Mouse (Mus musculus): ENCODE results near the gene Abca3. TPM values are rescaled to one million over a fixed set of nuclear protein-coding genes. Genes with fewer than 3 reads are reported as not detected.

The Abca3 gene
- 0.66 TPM for polyA plus RNA-seq (2012; fragmentation: generic; extraction: Trizol)
- long read RNA-seq, experiment 1, partial matches to known transcripts: 0 of 1 reads
- long read RNA-seq, experiment 1, other reads (novel, unspliced or antisense): 1 of 1 reads
- long read RNA-seq, experiment 2, full-length matches to known transcripts: 3 of 11 reads
- long read RNA-seq, experiment 2, partial matches to known transcripts: 7 of 11 reads
- long read RNA-seq, experiment 2, other reads (novel, unspliced or antisense): 1 of 11 reads

DNA sequence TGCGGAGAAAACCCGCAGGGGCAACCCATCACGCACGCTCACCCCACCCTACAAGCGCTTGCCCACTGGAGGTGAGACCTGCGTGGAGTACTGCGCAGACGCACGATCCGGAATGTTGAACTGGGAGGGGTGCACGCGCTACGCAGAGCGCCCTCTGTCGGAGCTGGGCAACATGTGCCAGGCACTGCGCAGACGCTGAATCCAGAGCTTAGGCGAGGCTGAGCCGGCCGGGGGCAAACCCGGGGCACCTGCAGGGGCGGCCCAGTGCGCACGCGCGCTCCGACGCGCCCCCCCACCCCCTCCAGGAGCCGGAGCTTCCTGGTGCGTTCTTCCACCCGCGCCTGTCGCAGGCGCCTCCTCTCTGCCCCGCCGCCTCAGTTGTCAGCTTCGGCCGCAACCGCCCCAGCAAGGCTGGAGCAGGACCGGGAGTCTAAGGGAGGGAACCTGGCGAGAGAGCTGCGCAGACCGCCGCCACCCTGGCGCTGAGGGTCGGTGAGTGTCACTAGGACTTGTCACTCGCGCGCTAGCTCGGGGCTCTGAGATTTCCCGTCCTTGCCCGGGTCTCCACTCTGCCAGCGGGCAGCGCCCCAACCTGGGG lies at the start of gene Abca3:
Gene Abca3 (plus strand): TSS at position 191 of the 598 bp plus-strand sequence.
- Histone ChIP-seq H3ac (ENCODE audit: control insufficient read depth, insufficient read length, low read depth) (peak within 1 kb of the TSS; percentile 62), H3K27me3 (ENCODE audit: control insufficient read depth, insufficient read depth, insufficient read length) (peaks cover 13% of the 10 kb centered on the region), H3K36me3 (ENCODE audit: control insufficient read depth, insufficient read depth) (no peaks in the 10 kb centered on the region), H3K4me3 (ENCODE audit: insufficient read depth, poor library complexity, severe bottlenecking) (peak within 1 kb of the TSS; percentile 14), H3K79me2 (ENCODE audit: control insufficient read depth, insufficient read depth) (no peaks in the 10 kb centered on the region), H3K79me3 (ENCODE audit: low read depth) (no peaks in the 10 kb centered on the region)
- no peak for TF ChIP-seq CEBPB (IDR thresholded peaks at IDR 0.05; ENCODE audit: low read depth)
- no peak for TF ChIP-seq MYOD1 (IDR thresholded peaks at IDR 0.05; ENCODE audit: control insufficient read depth, insufficient read length, low read depth)
- no peak for TF ChIP-seq USF1 (IDR thresholded peaks at IDR 0.05; ENCODE audit: low read depth)
- no peak for TF ChIP-seq FOSL1 (IDR thresholded peaks at IDR 0.05; ENCODE audit: insufficient read depth, low read length, poor library complexity, severe bottlenecking)
- TF ChIP-seq MAX (IDR thresholded peaks at IDR 0.05): peak; percentile 94
- TF ChIP-seq CTCF (IDR thresholded peaks at IDR 0.05; ENCODE audit: control insufficient read depth, insufficient read depth, insufficient read length): peak; percentile 99
- no peak for TF ChIP-seq MYOG (IDR thresholded peaks at IDR 0.05; ENCODE audit: control insufficient read depth, extremely low read depth, insufficient read length)

DNA sequence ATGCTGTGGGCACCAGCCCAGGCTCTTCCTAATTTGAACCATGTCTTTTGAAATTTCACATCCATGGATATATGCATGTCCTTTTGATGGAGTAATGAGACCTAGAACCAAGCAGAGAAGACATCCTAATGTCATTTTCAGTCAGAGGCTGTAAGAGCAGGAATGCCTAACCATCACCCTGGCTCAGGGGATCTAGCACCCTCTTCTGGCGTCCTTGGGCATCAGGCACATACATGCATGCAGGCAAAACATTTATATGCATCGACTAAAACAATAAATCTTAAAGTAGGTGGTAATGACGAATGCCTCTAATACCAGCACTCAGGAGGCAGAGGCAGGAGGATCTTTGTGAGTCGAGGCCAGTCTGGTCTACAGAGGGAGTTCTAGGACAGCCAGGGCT lies 44.2 kb upstream of the Abca3 start:
- Histone ChIP-seq H3K79me2 (ENCODE audit: control insufficient read depth, insufficient read depth) (no peaks in the 10 kb centered on the region), H3K27me3 (ENCODE audit: control insufficient read depth, insufficient read depth, insufficient read length) (peaks cover 10% of the 10 kb centered on the region), H3ac (ENCODE audit: control insufficient read depth, insufficient read length, low read depth) (no peak overlapping the region), H3K36me3 (ENCODE audit: control insufficient read depth, insufficient read depth) (no peaks in the 10 kb centered on the region), H3K79me3 (ENCODE audit: low read depth) (no peaks in the 10 kb centered on the region), H3K4me3 (ENCODE audit: insufficient read depth, poor library complexity, severe bottlenecking) (no peak overlapping the region)
- TF ChIP-seq MYOD1 (IDR thresholded peaks at IDR 0.05; ENCODE audit: control insufficient read depth, insufficient read length, low read depth) (no peak), CTCF (IDR thresholded peaks at IDR 0.05; ENCODE audit: control insufficient read depth, insufficient read depth, insufficient read length) (peak; percentile 46), MYOG (IDR thresholded peaks at IDR 0.05; ENCODE audit: control insufficient read depth, extremely low read depth, insufficient read length) (no peak), USF1 (IDR thresholded peaks at IDR 0.05; ENCODE audit: low read depth) (no peak)

DNA sequence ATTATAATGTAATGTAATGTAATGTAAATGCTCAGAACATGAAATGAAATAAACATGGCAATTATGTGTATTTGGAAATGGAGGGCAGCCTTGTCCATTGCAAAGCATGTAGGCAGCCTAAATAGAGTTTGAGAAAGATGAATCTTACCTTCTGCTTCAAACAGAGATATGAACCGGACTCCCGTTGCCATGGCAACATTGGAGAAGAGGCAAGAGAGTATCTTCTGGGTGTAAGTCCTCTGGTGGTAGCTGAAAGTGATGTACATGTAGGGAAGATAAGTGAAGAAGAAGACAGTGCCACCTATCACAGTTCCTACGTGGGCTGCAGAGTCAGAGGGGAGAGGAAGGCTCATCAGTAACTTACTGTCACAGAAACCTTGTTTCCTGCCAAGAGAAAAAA lies 30.9 kb upstream of the Abca3 start:
- no peak overlapping the region for H3K4me3 ChIP-seq (ENCODE audit: insufficient read depth, poor library complexity, severe bottlenecking)
- no peak for TF ChIP-seq USF1 (IDR thresholded peaks at IDR 0.05; ENCODE audit: low read depth)
- TF ChIP-seq FOSL1 (IDR thresholded peaks at IDR 0.05; ENCODE audit: insufficient read depth, low read length, poor library complexity, severe bottlenecking): no peak
- no peak for TF ChIP-seq MAX (IDR thresholded peaks at IDR 0.05)
- no peak for TF ChIP-seq CTCF (IDR thresholded peaks at IDR 0.05; ENCODE audit: control insufficient read depth, insufficient read depth, insufficient read length)
- TF ChIP-seq MYOG (IDR thresholded peaks at IDR 0.05; ENCODE audit: control insufficient read depth, extremely low read depth, insufficient read length): no peak
- TF ChIP-seq CEBPB (IDR thresholded peaks at IDR 0.05; ENCODE audit: low read depth): no peak
- no peak for TF ChIP-seq MYOD1 (IDR thresholded peaks at IDR 0.05; ENCODE audit: control insufficient read depth, insufficient read length, low read depth)
- H3ac ChIP-seq (ENCODE audit: control insufficient read depth, insufficient read length, low read depth): no peak overlapping the region
- H3K79me2 ChIP-seq (ENCODE audit: control insufficient read depth, insufficient read depth): no peaks in the 10 kb centered on the region
- H3K79me3 ChIP-seq (ENCODE audit: low read depth): no peaks in the 10 kb centered on the region
- peaks cover 5% of the 10 kb centered on the region for H3K27me3 ChIP-seq (ENCODE audit: control insufficient read depth, insufficient read depth, insufficient read length)
- H3K36me3 ChIP-seq (ENCODE audit: control insufficient read depth, insufficient read depth): no peaks in the 10 kb centered on the region

DNA sequence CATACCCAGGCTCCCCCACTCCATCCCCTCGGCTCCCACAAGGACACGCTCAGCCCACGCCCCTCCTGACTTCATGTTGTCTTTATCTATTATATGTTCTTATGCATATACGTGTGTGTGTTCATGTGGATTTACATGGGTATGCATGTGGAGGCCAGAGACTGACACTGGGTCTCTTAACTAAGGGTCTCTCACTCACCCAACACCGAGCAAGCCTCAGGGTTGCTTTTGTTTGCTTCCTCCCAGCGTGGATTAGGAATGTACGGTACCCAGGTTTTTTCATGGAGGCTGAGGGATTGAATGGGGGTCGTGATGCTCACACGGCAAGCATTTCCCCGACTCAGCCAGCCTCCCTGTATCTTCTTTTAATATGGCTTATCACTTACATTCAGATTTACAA lies 26.7 kb upstream of the Abca3 start:
- Histone ChIP-seq H3ac (ENCODE audit: control insufficient read depth, insufficient read length, low read depth) (no peak overlapping the region), H3K79me3 (ENCODE audit: low read depth) (no peaks in the 10 kb centered on the region), H3K4me3 (ENCODE audit: insufficient read depth, poor library complexity, severe bottlenecking) (no peak overlapping the region), H3K27me3 (ENCODE audit: control insufficient read depth, insufficient read depth, insufficient read length) (peaks cover 5% of the 10 kb centered on the region), H3K36me3 (ENCODE audit: control insufficient read depth, insufficient read depth) (no peaks in the 10 kb centered on the region), H3K79me2 (ENCODE audit: control insufficient read depth, insufficient read depth) (no peaks in the 10 kb centered on the region)
- no peak for TF ChIP-seq FOSL1 (IDR thresholded peaks at IDR 0.05; ENCODE audit: insufficient read depth, low read length, poor library complexity, severe bottlenecking)
- TF ChIP-seq MAX (IDR thresholded peaks at IDR 0.05): no peak
- TF ChIP-seq CTCF (IDR thresholded peaks at IDR 0.05; ENCODE audit: control insufficient read depth, insufficient read depth, insufficient read length): no peak
- TF ChIP-seq CEBPB (IDR thresholded peaks at IDR 0.05; ENCODE audit: low read depth): no peak
- TF ChIP-seq MYOG (IDR thresholded peaks at IDR 0.05; ENCODE audit: control insufficient read depth, extremely low read depth, insufficient read length): no peak
- no peak for TF ChIP-seq USF1 (IDR thresholded peaks at IDR 0.05; ENCODE audit: low read depth)
- TF ChIP-seq MYOD1 (IDR thresholded peaks at IDR 0.05; ENCODE audit: control insufficient read depth, insufficient read length, low read depth): no peak

DNA sequence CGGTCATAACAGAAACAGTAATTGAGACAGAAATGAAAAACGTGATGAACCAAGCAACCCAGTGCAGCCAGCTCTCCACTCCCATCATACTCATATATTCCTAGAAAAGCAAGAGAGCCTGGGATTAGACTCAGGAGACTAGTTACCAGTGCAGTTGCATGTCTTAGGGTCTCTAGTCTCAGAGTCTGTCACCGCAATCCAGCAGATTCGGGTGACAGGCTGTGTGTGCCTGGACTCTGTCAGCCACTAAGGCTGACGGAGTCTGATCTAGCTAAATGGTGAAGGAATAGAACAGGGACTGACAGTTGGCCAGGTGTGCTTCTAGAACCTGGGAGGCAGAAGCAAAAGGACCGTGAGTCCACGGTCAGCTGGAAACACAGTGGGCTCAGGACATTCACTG lies 24.1 kb upstream of the Abca3 start:
- Histone ChIP-seq H3K79me3 (ENCODE audit: low read depth) (no peaks in the 10 kb centered on the region), H3K27me3 (ENCODE audit: control insufficient read depth, insufficient read depth, insufficient read length) (peaks cover 11% of the 10 kb centered on the region), H3ac (ENCODE audit: control insufficient read depth, insufficient read length, low read depth) (no peak overlapping the region), H3K4me3 (ENCODE audit: insufficient read depth, poor library complexity, severe bottlenecking) (no peak overlapping the region), H3K79me2 (ENCODE audit: control insufficient read depth, insufficient read depth) (no peaks in the 10 kb centered on the region), H3K36me3 (ENCODE audit: control insufficient read depth, insufficient read depth) (no peaks in the 10 kb centered on the region)
- TF ChIP-seq FOSL1 (IDR thresholded peaks at IDR 0.05; ENCODE audit: insufficient read depth, low read length, poor library complexity, severe bottlenecking): no peak
- TF ChIP-seq MYOD1 (IDR thresholded peaks at IDR 0.05; ENCODE audit: control insufficient read depth, insufficient read length, low read depth): no peak
- TF ChIP-seq MAX (IDR thresholded peaks at IDR 0.05): no peak

DNA sequence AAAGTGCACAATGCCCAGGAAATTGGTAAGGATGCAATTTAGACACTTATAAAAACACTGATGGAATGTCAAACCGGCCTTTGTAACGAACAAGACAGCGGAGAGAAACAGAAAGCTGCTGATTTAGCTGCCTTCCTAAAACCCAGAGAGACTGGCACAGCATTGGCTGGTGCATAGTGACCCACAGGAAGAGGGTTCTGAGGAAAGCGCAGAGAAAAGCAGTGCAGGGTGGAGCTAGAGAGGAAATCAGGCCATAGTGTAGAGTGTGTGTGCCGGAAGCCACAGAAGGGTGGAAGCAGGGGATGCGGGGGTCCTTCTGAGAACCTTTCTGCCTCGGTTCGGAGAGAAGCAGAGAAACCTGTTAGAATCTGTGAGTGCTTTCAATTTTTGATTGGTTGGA lies 7.1 kb upstream of the Abca3 start:
- Histone ChIP-seq H3K27me3 (ENCODE audit: control insufficient read depth, insufficient read depth, insufficient read length) (no peaks in the 10 kb centered on the region), H3K36me3 (ENCODE audit: control insufficient read depth, insufficient read depth) (no peaks in the 10 kb centered on the region), H3K79me2 (ENCODE audit: control insufficient read depth, insufficient read depth) (no peaks in the 10 kb centered on the region), H3ac (ENCODE audit: control insufficient read depth, insufficient read length, low read depth) (no peak overlapping the region), H3K79me3 (ENCODE audit: low read depth) (no peaks in the 10 kb centered on the region), H3K4me3 (ENCODE audit: insufficient read depth, poor library complexity, severe bottlenecking) (no peak overlapping the region)
- TF ChIP-seq FOSL1 (IDR thresholded peaks at IDR 0.05; ENCODE audit: insufficient read depth, low read length, poor library complexity, severe bottlenecking) (no peak), USF1 (IDR thresholded peaks at IDR 0.05; ENCODE audit: low read depth) (no peak), CTCF (IDR thresholded peaks at IDR 0.05; ENCODE audit: control insufficient read depth, insufficient read depth, insufficient read length) (no peak), MAX (IDR thresholded peaks at IDR 0.05) (no peak), MYOG (IDR thresholded peaks at IDR 0.05; ENCODE audit: control insufficient read depth, extremely low read depth, insufficient read length) (no peak), CEBPB (IDR thresholded peaks at IDR 0.05; ENCODE audit: low read depth) (no peak)

Data from C2C12 (cell line).